Mouse (Mus musculus) hindbrain, embryonic 12.5 days (tissue): ENCODE measurements at regions not wholly inside any gene's neighbourhood (a gene's known extent, or its start where the extent isn't known, plus 50 kb on each side); places are given as distances from the start of the nearest gene placed in this dataset.
A peak's percentile ranks its signal among the peaks of the same experiment; 100 is the strongest.

Experiments
- ATAC-seq: fragments of 200-750 bp; cut with Nextera tagmentation; 2 replicates; pipeline ENCODE4 v1.8.0; 2017; ENCODE audit warnings: moderate TSS enrichment; ENCODE audit not compliant: low FRiP score
- H3K27ac ChIP-seq: fragments of 300-500 bp; sonication (generic); 2 replicates; pipeline ENCODE4 v1.5.1; 2016; ENCODE audit warnings: mild to moderate bottlenecking
- H3K27me3 ChIP-seq: fragments of 300-500 bp; sonication (generic); 2 replicates; pipeline ENCODE4 v1.6.1; 2016; ENCODE audit warnings: mild to moderate bottlenecking
- H3K36me3 ChIP-seq: fragments of 300-500 bp; sonication (generic); 2 replicates; pipeline ENCODE4 v1.6.1; 2016; ENCODE audit warnings: mild to moderate bottlenecking
- H3K4me1 ChIP-seq: fragments of 300-500 bp; sonication (generic); 2 replicates; pipeline ENCODE4 v1.6.1; 2016
- H3K4me2 ChIP-seq: fragments of 300-500 bp; sonication (generic); replicated peaks from 2 replicates; pipeline ENCODE4 v1.6.1; 2016; ENCODE audit warnings: mild to moderate bottlenecking
- H3K4me3 ChIP-seq: fragments of 300-500 bp; sonication (generic); 2 replicates; pipeline ENCODE4 v1.5.1; 2016; ENCODE audit warnings: mild to moderate bottlenecking
- H3K9ac ChIP-seq: fragments of 300-500 bp; sonication (generic); 2 replicates; pipeline ENCODE4 v1.6.1; 2016; ENCODE audit warnings: mild to moderate bottlenecking, moderate library complexity
- H3K9me3 ChIP-seq: fragments of 300-500 bp; sonication (generic); replicated peaks from 2 replicates; pipeline ENCODE4 v1.6.1; 2016; ENCODE audit warnings: mild to moderate bottlenecking
- WGBS: fragments of 180-500 bp; shearing (Covaris S2); methylation state at CpG from one replicate; pipeline ENCODE4 v1.1.7; 2016; 5-methylcytosine and 5-hydroxymethylcytosine counted together

GRCm38 (mm10) chr4:31838592-31838991, 125.3 kb upstream of the Map3k7 start:
- no peaks in the 10 kb centered on the region for H3K9me3 ChIP-seq
- no peak overlapping the region for H3K27ac ChIP-seq
- no peak overlapping the region for H3K4me3 ChIP-seq
- H3K4me1 ChIP-seq: peaks cover 14% of the 10 kb centered on the region
- 51% methylated on average over 5 of the region's 5 CpGs for WGBS
- H3K4me2 ChIP-seq: no peak overlapping the region
- no peak overlapping the region for H3K9ac ChIP-seq
- H3K36me3 ChIP-seq: no peaks in the 10 kb centered on the region
- ATAC-seq: no peak
- H3K27me3 ChIP-seq: no peaks in the 10 kb centered on the region

DNA sequence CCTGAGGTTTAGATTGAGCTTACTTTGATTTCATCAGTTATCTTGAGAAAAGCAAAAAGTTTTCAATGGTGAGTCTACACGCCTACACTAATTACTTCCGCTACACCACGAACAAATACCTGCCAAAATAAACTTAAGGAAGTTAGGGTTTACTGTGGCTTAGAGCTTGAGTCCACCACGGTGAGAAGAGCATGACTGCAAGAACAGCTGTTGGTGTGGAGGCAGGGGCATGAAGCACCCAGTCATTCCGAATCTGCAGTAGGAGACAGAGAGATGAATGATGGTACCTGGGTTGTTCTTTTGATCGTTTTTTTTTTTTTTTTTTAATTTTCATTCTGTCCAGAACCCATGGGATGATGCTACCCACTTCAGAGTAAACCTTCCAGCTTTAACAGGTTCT, 114.1 kb upstream of the Map3k7 start:
- ATAC-seq: no peak
- Histone ChIP-seq H3K4me2 (no peak overlapping the region), H3K9me3 (no peaks in the 10 kb centered on the region), H3K36me3 (no peaks in the 10 kb centered on the region), H3K27ac (no peak overlapping the region), H3K9ac (no peak overlapping the region), H3K4me3 (no peak overlapping the region), H3K27me3 (no peaks in the 10 kb centered on the region), H3K4me1 (no peaks in the 10 kb centered on the region)
- 79% methylated on average over 6 of the region's 6 CpGs for WGBS

DNA sequence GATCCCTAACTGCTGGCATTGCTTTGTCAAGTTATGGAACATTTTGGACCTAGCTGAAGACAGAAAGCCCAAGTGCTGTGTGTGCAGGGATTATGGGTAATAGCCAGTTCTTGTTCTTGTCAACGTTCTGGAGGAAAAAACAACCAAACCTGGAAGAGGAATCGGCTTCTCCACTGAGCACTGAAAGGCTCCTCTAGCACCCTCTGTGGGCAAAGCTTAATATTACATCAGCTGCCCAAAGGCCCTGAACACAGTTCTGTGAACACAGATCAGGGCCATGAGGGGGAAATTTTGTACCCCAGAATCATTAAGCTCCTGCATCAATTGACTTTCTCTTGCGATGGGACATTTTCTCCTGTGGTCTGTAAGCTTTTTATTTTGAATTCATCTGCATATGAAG, 112.9 kb upstream of the Map3k7 start:
- Histone ChIP-seq H3K4me1 (no peaks in the 10 kb centered on the region), H3K4me2 (no peak overlapping the region), H3K27ac (no peak overlapping the region), H3K27me3 (no peaks in the 10 kb centered on the region), H3K9me3 (no peaks in the 10 kb centered on the region), H3K36me3 (no peaks in the 10 kb centered on the region), H3K4me3 (no peak overlapping the region), H3K9ac (no peak overlapping the region)
- 48% methylated on average over 3 of the region's 3 CpGs for WGBS
- ATAC-seq: no peak

DNA sequence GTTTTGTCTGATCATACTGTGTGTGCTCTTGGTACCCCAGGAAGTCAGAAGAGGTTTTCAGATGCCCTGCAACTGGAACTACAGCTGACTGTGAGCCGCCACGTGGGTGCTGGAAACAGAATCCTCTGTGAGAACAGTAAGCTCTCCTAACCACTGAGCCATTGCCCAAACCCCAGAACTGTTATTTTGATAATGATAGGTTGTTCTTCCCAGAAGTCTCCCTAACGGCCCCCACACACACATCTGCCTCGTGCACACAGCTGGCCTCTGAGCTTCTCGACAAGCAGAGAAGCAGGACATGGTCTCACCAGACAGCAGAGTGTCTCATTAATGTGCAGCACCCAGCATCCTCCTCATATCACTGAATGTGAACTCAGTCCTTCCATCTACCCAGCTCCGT, 110.0 kb upstream of the Map3k7 start:
- no peak overlapping the region for H3K4me2 ChIP-seq
- H3K36me3 ChIP-seq: no peaks in the 10 kb centered on the region
- no peak overlapping the region for H3K9ac ChIP-seq
- H3K27ac ChIP-seq: no peak overlapping the region
- no peaks in the 10 kb centered on the region for H3K9me3 ChIP-seq
- no peaks in the 10 kb centered on the region for H3K4me1 ChIP-seq
- 88% methylated on average over 6 of the region's 6 CpGs for WGBS
- no peaks in the 10 kb centered on the region for H3K27me3 ChIP-seq
- no peak for ATAC-seq
- H3K4me3 ChIP-seq: no peak overlapping the region

DNA sequence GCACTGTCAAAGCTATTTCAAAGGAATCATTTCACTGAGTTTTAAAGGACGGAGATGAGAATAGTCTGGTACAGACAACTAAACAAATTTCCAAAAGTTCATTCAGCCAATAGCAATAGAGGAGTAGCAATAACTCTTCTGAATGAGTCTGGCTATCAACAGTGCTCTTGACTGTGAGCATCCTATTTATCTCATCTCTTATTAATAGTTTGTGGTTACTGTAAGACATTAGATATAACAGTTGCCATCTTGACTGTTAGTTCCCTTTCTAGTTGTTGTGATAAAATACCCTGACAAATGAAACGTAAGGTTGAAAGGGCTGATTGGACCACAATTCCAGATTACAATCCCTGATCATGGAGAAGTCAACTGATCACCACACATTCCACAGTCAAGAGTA, 103.5 kb upstream of the Map3k7 start:
- H3K4me1 ChIP-seq: no peaks in the 10 kb centered on the region
- no peaks in the 10 kb centered on the region for H3K36me3 ChIP-seq
- no peaks in the 10 kb centered on the region for H3K27me3 ChIP-seq
- no peak for ATAC-seq
- H3K4me2 ChIP-seq: no peak overlapping the region
- no peaks in the 10 kb centered on the region for H3K9me3 ChIP-seq
- no peak overlapping the region for H3K27ac ChIP-seq
- no peak overlapping the region for H3K9ac ChIP-seq
- WGBS: 91% methylated on average over 2 of the region's 2 CpGs
- no peak overlapping the region for H3K4me3 ChIP-seq

GRCm38 (mm10) chr4:31861172-31861571, 102.7 kb upstream of the Map3k7 start:
- H3K9ac ChIP-seq: no peak overlapping the region
- WGBS: 88% methylated on average over 3 of the region's 3 CpGs
- H3K27ac ChIP-seq: no peak overlapping the region
- no peak for ATAC-seq
- no peaks in the 10 kb centered on the region for H3K36me3 ChIP-seq
- no peak overlapping the region for H3K4me3 ChIP-seq
- H3K4me1 ChIP-seq: no peaks in the 10 kb centered on the region
- no peaks in the 10 kb centered on the region for H3K27me3 ChIP-seq
- no peak overlapping the region for H3K4me2 ChIP-seq
- H3K9me3 ChIP-seq: no peaks in the 10 kb centered on the region

- 45% methylated on average over 9 of the region's 9 CpGs for WGBS
- H3K4me3 ChIP-seq: no peak overlapping the region
- H3K27ac ChIP-seq: peak overlapping the region; percentile 3; the same call in 1 of the 2 replicates
- H3K9ac ChIP-seq: no peak overlapping the region
- peaks cover 11% of the 10 kb centered on the region for H3K4me1 ChIP-seq
- H3K36me3 ChIP-seq: no peaks in the 10 kb centered on the region
- no peak overlapping the region for H3K4me2 ChIP-seq
- H3K9me3 ChIP-seq: no peaks in the 10 kb centered on the region
- H3K27me3 ChIP-seq: no peaks in the 10 kb centered on the region
- ATAC-seq: peak; percentile 60; the same call in 1 of the 2 replicates
These were observed 90.6 kb upstream of the Map3k7 start for GRCm38 (mm10) chr4:31872985-31873983.

GRCm38 (mm10) chr4:31877389-31877788, 86.5 kb upstream of the Map3k7 start:
- Histone ChIP-seq H3K4me3 (no peak overlapping the region), H3K4me1 (peaks cover 26% of the 10 kb centered on the region), H3K4me2 (no peak overlapping the region), H3K36me3 (no peaks in the 10 kb centered on the region), H3K9ac (no peak overlapping the region), H3K27me3 (no peaks in the 10 kb centered on the region), H3K27ac (peak overlapping the region; percentile 4), H3K9me3 (no peaks in the 10 kb centered on the region)
- ATAC-seq: no peak
- WGBS: 26% methylated on average over 3 of the region's 3 CpGs

GRCm38 (mm10) chr4:31878493-31879191, 85.3 kb upstream of the Map3k7 start:
- Histone ChIP-seq H3K27ac (no peak overlapping the region), H3K4me2 (peak overlapping the region; percentile 13; the same call in 1 of the 2 replicates)
- 39% methylated on average over 10 of the region's 10 CpGs for WGBS

GRCm38 (mm10) chr4:31879192-31879585, 84.7 kb upstream of the Map3k7 start:
- Histone ChIP-seq H3K9ac (no peak overlapping the region), H3K36me3 (no peaks in the 10 kb centered on the region), H3K4me2 (no peak overlapping the region), H3K27me3 (no peaks in the 10 kb centered on the region), H3K27ac (no peak overlapping the region), H3K4me3 (no peak overlapping the region), H3K9me3 (no peaks in the 10 kb centered on the region), H3K4me1 (peaks cover 23% of the 10 kb centered on the region)
- ATAC-seq: no peak
- WGBS: 51% methylated on average over 5 of the region's 5 CpGs

More at GRCm38 (mm10) chr4:31878493-31879191, 85.3 kb upstream of the Map3k7 start:
- ATAC-seq: peak; percentile 78
- Histone ChIP-seq H3K27me3 (no peaks in the 10 kb centered on the region), H3K36me3 (no peaks in the 10 kb centered on the region), H3K4me1 (peaks cover 23% of the 10 kb centered on the region), H3K4me3 (no peak overlapping the region), H3K9me3 (no peaks in the 10 kb centered on the region), H3K9ac (no peak overlapping the region)

DNA sequence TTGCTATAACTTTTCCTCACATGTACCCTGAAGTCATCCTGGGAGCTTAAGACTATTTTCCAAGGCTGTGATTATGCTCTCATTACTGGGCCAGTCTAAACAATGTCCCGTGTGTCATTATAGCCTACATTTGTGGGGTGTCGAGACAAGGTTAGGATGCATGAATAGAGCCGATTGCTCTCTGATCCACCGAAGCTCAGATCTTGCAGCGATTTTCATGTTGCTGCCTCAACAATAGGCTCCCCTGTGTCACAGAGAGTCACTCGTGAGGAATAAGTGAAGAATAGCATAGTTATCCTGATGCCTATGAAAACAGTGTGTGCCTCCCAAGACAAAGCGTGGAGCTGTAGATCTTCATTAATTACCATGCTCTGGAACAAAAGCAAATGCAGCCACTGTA, 83.7 kb upstream of the Map3k7 start:
- Histone ChIP-seq H3K9ac (no peak overlapping the region), H3K4me1 (peaks cover 23% of the 10 kb centered on the region), H3K4me3 (no peak overlapping the region), H3K27ac (peak overlapping the region; percentile 44; the same call in 1 of the 2 replicates), H3K36me3 (no peaks in the 10 kb centered on the region), H3K27me3 (no peaks in the 10 kb centered on the region), H3K9me3 (no peaks in the 10 kb centered on the region), H3K4me2 (peak overlapping the region; percentile 22; the same call in 1 of the 2 replicates)
- ATAC-seq: 0 out of 2 replicates have a peak, but pooled peaks have one; percentile 11
- 28% methylated on average over 7 of the region's 7 CpGs for WGBS

- Histone ChIP-seq H3K4me1 (no peaks in the 10 kb centered on the region), H3K4me3 (no peak overlapping the region), H3K9ac (no peak overlapping the region), H3K4me2 (no peak overlapping the region), H3K9me3 (no peaks in the 10 kb centered on the region), H3K27me3 (no peaks in the 10 kb centered on the region), H3K27ac (no peak overlapping the region), H3K36me3 (no peaks in the 10 kb centered on the region)
- WGBS: 60% methylated on average over 3 of the region's 3 CpGs
- ATAC-seq: no peak
These were observed 74.2 kb upstream of the Map3k7 start for GRCm38 (mm10) chr4:31889673-31890072.
